Mouse (Mus musculus): ENCODE data around the gene Ceacam9. TPM values are rescaled to one million over a fixed set of nuclear protein-coding genes. Genes with fewer than 3 reads are reported as not detected.
"Not testable (repeated sequence)": the region's sequence is repeated elsewhere in the genome, so short reads cannot be mapped to it uniquely, and the experiment has no call there.

Ceacam9 gene
- total RNA-seq (2014; rRNA removed; ENCODE audit: low replicate concordance): not detected in 2 replicates
- not detected in 2 replicates for polyA plus RNA-seq (2015; fragmentation: Nextera tagmentation; extraction: Ambion mirVana)

DNA sequence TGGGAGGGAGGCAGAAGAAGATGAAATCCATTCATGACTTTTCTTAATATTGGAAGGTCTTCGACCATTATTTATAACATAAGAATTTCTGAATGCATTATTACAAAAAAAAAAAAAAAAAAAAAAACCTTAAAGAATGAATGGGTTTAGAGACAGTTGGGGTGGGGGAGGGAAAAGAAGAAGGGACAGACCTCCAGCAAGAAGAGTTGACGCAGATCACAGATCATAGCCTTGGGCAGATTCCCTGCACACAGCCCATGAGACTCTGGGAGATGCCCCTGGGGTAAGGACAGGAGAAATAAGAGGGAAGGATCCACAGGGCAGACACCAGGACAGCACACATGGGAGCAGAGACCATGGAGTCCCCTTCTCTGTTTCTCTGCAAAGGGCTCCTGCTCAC, at the start of gene Ceacam9:
Gene Ceacam9, plus strand, starts transcription at position 301 of the 400 bp plus-strand sequence.
- Histone ChIP-seq H3K9me3 (replicated peaks; ENCODE audit: control insufficient read depth, low read length) (no peaks in the 10 kb centered on the region), H3K4me1 (ENCODE audit: control insufficient read depth, insufficient read depth) (no peaks in the 10 kb centered on the region), H3K36me3 (replicated peaks; ENCODE audit: control insufficient read depth, insufficient read depth, low read length) (no peaks in the 10 kb centered on the region), H3K27ac (ENCODE audit: low read depth) (no peak within 1 kb of the TSS), H3K9ac (replicated peaks; ENCODE audit: low read depth, low read length) (no peak within 1 kb of the TSS), H3K4me2 (ENCODE audit: low read depth, low read length) (no peak within 1 kb of the TSS), H3K4me3 (ENCODE audit: low read depth, low read length) (no peak within 1 kb of the TSS), H3K27me3 (ENCODE audit: control insufficient read depth, insufficient read depth, low read length) (no peaks in the 10 kb centered on the region)
- ATAC-seq (ENCODE audit: insufficient read depth, low read depth) (no peak), DNase-seq (ENCODE audit: low spot score) (no peak)
- 87% methylated on average over 2 of the region's 2 CpGs for WGBS
- no peak for TF ChIP-seq CTCF (IDR thresholded peaks at IDR 0.05; ENCODE audit: low read depth)
- TF ChIP-seq EP300 (IDR thresholded peaks at IDR 0.05; ENCODE audit: low read depth): no peak

DNA sequence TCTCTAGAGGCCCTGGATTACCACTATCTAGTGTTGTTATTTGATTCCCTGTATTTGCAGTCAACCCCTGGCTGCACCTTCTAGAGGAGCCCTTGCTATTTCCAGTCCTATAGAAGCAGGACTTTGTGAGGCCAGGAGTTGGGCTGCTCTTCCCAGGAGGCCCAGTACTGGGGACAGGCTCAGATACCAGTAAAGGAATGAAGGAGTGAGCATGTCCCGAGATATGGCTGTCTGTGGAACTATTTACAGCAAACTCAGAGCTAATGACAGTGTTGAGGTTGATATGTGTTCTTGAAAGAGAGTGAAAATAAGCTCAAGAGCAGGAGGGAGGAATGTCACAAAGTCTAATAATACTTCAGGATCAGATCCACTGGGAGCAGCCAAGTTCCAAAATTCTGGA, 47.9 kb upstream of the Ceacam9 start:
- TF ChIP-seq EP300 (IDR thresholded peaks at IDR 0.05; ENCODE audit: low read depth): peak; percentile 58; the same call in 1 of the 2 replicates
- TF ChIP-seq CTCF (IDR thresholded peaks at IDR 0.05; ENCODE audit: low read depth): 0 out of 2 replicates have a peak, but pooled peaks have one; percentile 5
- no peak overlapping the region for H3K4me3 ChIP-seq (ENCODE audit: low read depth, low read length)
- peak overlapping the region; percentile 96 for H3K27ac ChIP-seq (ENCODE audit: low read depth)
- whole genome bisulfite sequencing: 21% methylated on average over 1 of the region's 1 CpGs
- H3K36me3 ChIP-seq (replicated peaks; ENCODE audit: control insufficient read depth, insufficient read depth, low read length): no peaks in the 10 kb centered on the region
- H3K4me2 ChIP-seq (ENCODE audit: low read depth, low read length): no peak overlapping the region
- H3K4me1 ChIP-seq (ENCODE audit: control insufficient read depth, insufficient read depth): peaks cover 27% of the 10 kb centered on the region
- H3K27me3 ChIP-seq (ENCODE audit: control insufficient read depth, insufficient read depth, low read length): no peaks in the 10 kb centered on the region
- DNase-seq (ENCODE audit: low spot score) (peak; percentile 80), ATAC-seq (ENCODE audit: insufficient read depth, low read depth) (peak; percentile 88)
- H3K9ac ChIP-seq (replicated peaks; ENCODE audit: low read depth, low read length): no peak overlapping the region
- H3K9me3 ChIP-seq (replicated peaks; ENCODE audit: control insufficient read depth, low read length): no peaks in the 10 kb centered on the region

DNA sequence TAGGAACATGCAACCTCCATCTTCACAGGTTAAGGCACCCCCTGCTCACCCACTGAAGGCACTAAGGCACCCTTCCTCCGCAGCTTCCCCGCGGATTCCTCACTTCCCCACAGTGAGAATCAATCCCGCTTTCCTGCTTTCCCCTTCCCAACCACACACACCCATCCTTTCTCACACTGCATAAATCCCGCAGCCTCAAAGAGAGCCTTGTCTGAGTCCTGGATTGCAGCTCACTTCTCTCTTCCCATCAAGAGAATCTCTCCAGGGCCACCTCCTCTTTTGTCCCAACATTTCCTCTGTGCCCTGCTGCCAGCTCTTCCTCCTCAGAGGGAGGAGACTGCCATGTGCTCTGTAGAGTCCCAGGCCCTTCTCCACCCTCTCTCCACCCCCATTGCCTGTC, 47.0 kb upstream of the Ceacam9 start:
- H3K4me2 ChIP-seq (ENCODE audit: low read depth, low read length); ATAC-seq (ENCODE audit: insufficient read depth, low read depth); H3K36me3 ChIP-seq (replicated peaks; ENCODE audit: control insufficient read depth, insufficient read depth, low read length); H3K9me3 ChIP-seq (replicated peaks; ENCODE audit: control insufficient read depth, low read length); H3K9ac ChIP-seq (replicated peaks; ENCODE audit: low read depth, low read length); H3K4me3 ChIP-seq (ENCODE audit: low read depth, low read length); DNase-seq (ENCODE audit: low spot score); H3K27me3 ChIP-seq (ENCODE audit: control insufficient read depth, insufficient read depth, low read length): not testable (repeated sequence)
- 47% methylated on average over 3 of the region's 5 CpGs for WGBS
- Histone ChIP-seq H3K27ac (ENCODE audit: low read depth) (peak overlapping the region; percentile 96), H3K4me1 (ENCODE audit: control insufficient read depth, insufficient read depth) (peaks cover 27% of the 10 kb centered on the region)

DNA sequence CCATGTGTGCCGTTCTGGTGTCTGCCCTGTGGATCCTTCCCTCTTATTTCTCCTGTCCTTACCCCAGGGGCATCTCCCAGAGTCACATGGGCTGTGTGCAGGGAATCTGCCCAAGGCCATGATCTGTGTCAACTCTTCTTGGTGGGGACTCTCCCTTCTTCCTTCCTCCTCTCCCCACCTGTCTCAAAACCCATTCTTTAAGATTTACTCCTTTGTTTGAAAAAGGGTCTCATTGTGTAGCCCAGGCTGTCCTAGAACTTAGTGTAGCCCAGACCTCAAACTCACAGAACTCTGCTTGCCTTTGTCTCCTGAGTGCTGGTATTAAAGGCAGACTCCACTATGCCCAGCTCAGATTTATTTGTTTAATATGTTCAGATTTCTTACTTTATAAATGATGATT, 46.1 kb upstream of the Ceacam9 start, which contains the start of gene Ceacam15:
Gene Ceacam15, minus strand, starts transcription at position 101 of the 400 bp plus-strand sequence.
- no peak within 1 kb of the TSS for H3K4me3 ChIP-seq (ENCODE audit: low read depth, low read length)
- peak within 1 kb of the TSS; percentile 96 for H3K27ac ChIP-seq (ENCODE audit: low read depth)
- no peak within 1 kb of the TSS for H3K4me2 ChIP-seq (ENCODE audit: low read depth, low read length)
- WGBS: 60% methylated on average over 1 of the region's 1 CpGs
- ATAC-seq (ENCODE audit: insufficient read depth, low read depth) (no peak), DNase-seq (ENCODE audit: low spot score) (no peak)
- H3K27me3 ChIP-seq (ENCODE audit: control insufficient read depth, insufficient read depth, low read length): no peaks in the 10 kb centered on the region
- H3K36me3 ChIP-seq (replicated peaks; ENCODE audit: control insufficient read depth, insufficient read depth, low read length): no peaks in the 10 kb centered on the region
- H3K9ac ChIP-seq (replicated peaks; ENCODE audit: low read depth, low read length): no peak within 1 kb of the TSS
- H3K4me1 ChIP-seq (ENCODE audit: control insufficient read depth, insufficient read depth): peaks cover 27% of the 10 kb centered on the region
- TF ChIP-seq CTCF (IDR thresholded peaks at IDR 0.05; ENCODE audit: low read depth) (no peak), EP300 (IDR thresholded peaks at IDR 0.05; ENCODE audit: low read depth) (no peak)
- H3K9me3 ChIP-seq (replicated peaks; ENCODE audit: control insufficient read depth, low read length): no peaks in the 10 kb centered on the region

- DNase-seq (ENCODE audit: low spot score); H3K27ac ChIP-seq (ENCODE audit: low read depth); H3K9me3 ChIP-seq (replicated peaks; ENCODE audit: control insufficient read depth, low read length); H3K4me1 ChIP-seq (ENCODE audit: control insufficient read depth, insufficient read depth); ATAC-seq (ENCODE audit: insufficient read depth, low read depth); H3K27me3 ChIP-seq (ENCODE audit: control insufficient read depth, insufficient read depth, low read length); H3K4me3 ChIP-seq (ENCODE audit: low read depth, low read length); H3K36me3 ChIP-seq (replicated peaks; ENCODE audit: control insufficient read depth, insufficient read depth, low read length); H3K4me2 ChIP-seq (ENCODE audit: low read depth, low read length); H3K9ac ChIP-seq (replicated peaks; ENCODE audit: low read depth, low read length): not testable (repeated sequence)
- 58% methylated on average over 3 of the region's 3 CpGs for WGBS
Measured at GRCm38 (mm10) chr7:16680194-16680593, 41.5 kb upstream of the Ceacam9 start.

DNA sequence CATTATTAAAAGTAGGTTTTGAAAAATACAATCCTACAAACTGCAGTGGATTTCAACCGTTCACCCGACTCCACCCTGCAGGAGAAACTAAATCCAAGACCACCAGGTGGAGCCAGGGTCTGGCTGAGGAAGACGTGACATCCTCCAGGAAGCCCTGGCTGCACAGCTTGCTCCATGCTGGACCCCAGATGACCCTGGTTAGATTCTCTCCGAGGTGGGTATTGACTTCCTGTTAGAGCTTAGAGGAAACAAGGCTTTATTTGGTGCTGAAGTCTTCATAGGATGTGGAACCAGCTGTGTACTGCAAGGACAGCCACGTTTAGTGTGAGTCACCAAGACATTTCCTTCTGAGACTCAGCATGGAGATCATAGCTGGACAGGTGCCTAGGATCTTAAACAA, 32.5 kb upstream of the Ceacam9 start:
- ATAC-seq (ENCODE audit: insufficient read depth, low read depth): peak; percentile 63

More for the DNA sequence above, 32.5 kb upstream of the Ceacam9 start:
- DNase-seq (ENCODE audit: low spot score): no peak
- H3K4me1 ChIP-seq (ENCODE audit: control insufficient read depth, insufficient read depth): no peaks in the 10 kb centered on the region
- H3K36me3 ChIP-seq (replicated peaks; ENCODE audit: control insufficient read depth, insufficient read depth, low read length): no peaks in the 10 kb centered on the region
- H3K9ac ChIP-seq (replicated peaks; ENCODE audit: low read depth, low read length): no peak overlapping the region
- H3K9me3 ChIP-seq (replicated peaks; ENCODE audit: control insufficient read depth, low read length): peaks cover 14% of the 10 kb centered on the region; the same call in 1 of the 2 replicates
- no peak overlapping the region for H3K4me3 ChIP-seq (ENCODE audit: low read depth, low read length)
- H3K4me2 ChIP-seq (ENCODE audit: low read depth, low read length): no peak overlapping the region
- 0 out of 2 replicates have a peak overlapping the region, but pooled peaks have one; percentile 30 for H3K27ac ChIP-seq (ENCODE audit: low read depth)
- TF ChIP-seq CTCF (IDR thresholded peaks at IDR 0.05; ENCODE audit: low read depth): peak; percentile 25
- no peak for TF ChIP-seq EP300 (IDR thresholded peaks at IDR 0.05; ENCODE audit: low read depth)
- H3K27me3 ChIP-seq (ENCODE audit: control insufficient read depth, insufficient read depth, low read length): no peaks in the 10 kb centered on the region
- WGBS: 58% methylated on average over 5 of the region's 5 CpGs

Measured in heart, postnatal 0 days (tissue).